Mouse (Mus musculus): ENCODE results near the gene Hbb-bh1. TPM values are rescaled to one million over a fixed set of nuclear protein-coding genes. Genes with fewer than 3 reads are reported as not detected.
A peak's percentile ranks its signal among the peaks of the same experiment; 100 is the strongest.
"Not testable (repeated sequence)": the region's sequence is repeated elsewhere in the genome, so short reads cannot be mapped to it uniquely, and the experiment has no call there.

The Hbb-bh1 gene
- total and polyA plus RNA-seq, 3 experiments: 0.15 TPM; not detected in 2

- Histone ChIP-seq H3K4me3 (ENCODE audit: control insufficient read depth in 1 of 2, insufficient read depth in 1 of 2, low read depth in 2 of 2, low read length in 2 of 2) (no peak overlapping the region), H3K27ac (ENCODE audit: control insufficient read depth, low read depth, low read length) (no peak overlapping the region), H3K9ac (ENCODE audit: control insufficient read depth, low read depth, low read length, poor library complexity, severe bottlenecking) (no peak overlapping the region), H3K4me1 (ENCODE audit: control insufficient read depth in 1 of 2, insufficient read depth in 2 of 2, low read length in 2 of 2) (peaks cover 6 to 11% of the 10 kb centered on the region in 2 experiments), H3K36me3 (ENCODE audit: control insufficient read depth in 1 of 2, insufficient read depth in 2 of 2, low read length in 2 of 2) (peaks cover 0 to 6% of the 10 kb centered on the region in 2 experiments; a peak in 2 of 4 replicates), H3K9me3 (replicated peaks; ENCODE audit: insufficient read depth, low read length) (no peaks in the 10 kb centered on the region), H3K79me2 (ENCODE audit: control insufficient read depth, insufficient read depth, low read length, poor library complexity) (no peaks in the 10 kb centered on the region), H3K27me3 (ENCODE audit: control insufficient read depth in 1 of 2, insufficient read depth in 2 of 2, low read length in 2 of 2) (no peaks in the 10 kb centered on the region)
- DNase-seq (ENCODE audit: low read depth, low spot score): no peak
- TF ChIP-seq KAT2A (conservative IDR thresholded peaks at IDR 0.05; ENCODE audit: low read depth, low read length) (no peak), EP300 (IDR thresholded peaks at IDR 0.05; ENCODE audit: low read depth in 1 of 2, low read length in 2 of 2) (0 out of 4 replicates have a peak, but pooled peaks of 1 of the 2 experiments have one; percentile 17)
These were observed 18.4 kb downstream of the Hbb-bh1 start for GRCm38 (mm10) chr7:103824597-103824996.

GRCm38 (mm10) chr7:103815085-103815484 is 27.9 kb downstream of the Hbb-bh1 start:
- H3K9me3 ChIP-seq (replicated peaks; ENCODE audit: insufficient read depth, low read length); H3K4me3 ChIP-seq (ENCODE audit: control insufficient read depth in 1 of 2, insufficient read depth in 1 of 2, low read depth in 2 of 2, low read length in 2 of 2); H3K27me3 ChIP-seq (ENCODE audit: control insufficient read depth in 1 of 2, insufficient read depth in 2 of 2, low read length in 2 of 2); H3K79me2 ChIP-seq (ENCODE audit: control insufficient read depth, insufficient read depth, low read length, poor library complexity): not testable (repeated sequence)
- TF ChIP-seq JUND (IDR thresholded peaks at IDR 0.05; ENCODE audit: low read depth, low read length) (peak; percentile 89), EP300 (IDR thresholded peaks at IDR 0.05; ENCODE audit: low read depth in 1 of 2, low read length in 2 of 2) (peak in 1 of 2 experiments; percentile 2; a peak in 1 of 4 replicates)
- DNase-seq (ENCODE audit: low read depth, low spot score): peak; percentile 62
- peaks cover 0 to 15% of the 10 kb centered on the region in 2 experiments; a peak in 2 of 4 replicates for H3K36me3 ChIP-seq (ENCODE audit: control insufficient read depth in 1 of 2, insufficient read depth in 2 of 2, low read length in 2 of 2)
- H3K4me1 ChIP-seq (ENCODE audit: control insufficient read depth in 1 of 2, insufficient read depth in 2 of 2, low read length in 2 of 2): peaks cover 13 to 20% of the 10 kb centered on the region in 2 experiments
- peak overlapping the region; percentile 53 for H3K27ac ChIP-seq (ENCODE audit: control insufficient read depth, low read depth, low read length)
- peak overlapping the region; percentile 29 for H3K9ac ChIP-seq (ENCODE audit: control insufficient read depth, low read depth, low read length, poor library complexity, severe bottlenecking)

GRCm38 (mm10) chr7:103813766-103814165 is 29.2 kb downstream of the Hbb-bh1 start, which contains the start of gene Hbb-bt:
TSS of gene Hbb-bt (minus strand) at chr7:103813996.
- peaks cover 0 to 25% of the 10 kb centered on the region in 2 experiments; a peak in 2 of 4 replicates for H3K36me3 ChIP-seq (ENCODE audit: control insufficient read depth in 1 of 2, insufficient read depth in 2 of 2, low read length in 2 of 2)
- peak within 1 kb of the TSS; percentile 83 for H3K27ac ChIP-seq (ENCODE audit: control insufficient read depth, low read depth, low read length)
- peak within 1 kb of the TSS; percentile 17 to 42 for H3K4me3 ChIP-seq (ENCODE audit: control insufficient read depth in 1 of 2, insufficient read depth in 1 of 2, low read depth in 2 of 2, low read length in 2 of 2)
- peaks cover 21 to 23% of the 10 kb centered on the region in 2 experiments for H3K4me1 ChIP-seq (ENCODE audit: control insufficient read depth in 1 of 2, insufficient read depth in 2 of 2, low read length in 2 of 2)
- DNase-seq (ENCODE audit: low read depth, low spot score): peak; percentile 71
- H3K9ac ChIP-seq (ENCODE audit: control insufficient read depth, low read depth, low read length, poor library complexity, severe bottlenecking): peak within 1 kb of the TSS; percentile 41
- no peaks in the 10 kb centered on the region for H3K27me3 ChIP-seq (ENCODE audit: control insufficient read depth in 1 of 2, insufficient read depth in 2 of 2, low read length in 2 of 2)
- H3K9me3 ChIP-seq (replicated peaks; ENCODE audit: insufficient read depth, low read length): no peaks in the 10 kb centered on the region
- TF ChIP-seq MEF2A (IDR thresholded peaks at IDR 0.05; ENCODE audit: extremely low read depth, insufficient replicate concordance, low read depth, low read length, poor library complexity, severe bottlenecking): no peak
- no peak for TF ChIP-seq EP300 (IDR thresholded peaks at IDR 0.05; ENCODE audit: low read depth in 1 of 2, low read length in 2 of 2)
- no peak for TF ChIP-seq ZC3H11A (IDR thresholded peaks at IDR 0.05; ENCODE audit: low read depth, low read length)
- peak; percentile 74; the same call in 1 of the 2 replicates for TF ChIP-seq POLR2AphosphoS5 (IDR thresholded peaks at IDR 0.05; ENCODE audit: borderline replicate concordance, low read depth, low read length)
- TF ChIP-seq HCFC1 (IDR thresholded peaks at IDR 0.05; ENCODE audit: low read depth, low read length): no peak
- TF ChIP-seq POLR2A (IDR thresholded peaks at IDR 0.05; ENCODE audit: control insufficient read depth in 1 of 2, insufficient read depth in 1 of 2, low read depth in 1 of 2, low read length in 2 of 2, poor library complexity in 1 of 2): peak in 1 of 2 experiments; percentile 60; a peak in 2 of 4 replicates
- TF ChIP-seq MYC (IDR thresholded peaks at IDR 0.05; ENCODE audit: low read depth, low read length): no peak
- no peak for TF ChIP-seq GATA1 (IDR thresholded peaks at IDR 0.05; ENCODE audit: low read depth, low read length)
- no peak for TF ChIP-seq MXI1 (IDR thresholded peaks at IDR 0.05; ENCODE audit: low read depth, low read length)
- peak; percentile 90 for TF ChIP-seq TBP (IDR thresholded peaks at IDR 0.05; ENCODE audit: low read depth, low read length)
- no peak for TF ChIP-seq ELF1 (IDR thresholded peaks at IDR 0.05; ENCODE audit: low read depth, low read length)
- TF ChIP-seq SMC3 (IDR thresholded peaks at IDR 0.05; ENCODE audit: low read depth, low read length): no peak
- TF ChIP-seq USF2 (IDR thresholded peaks at IDR 0.05; ENCODE audit: borderline replicate concordance in 1 of 2, insufficient read depth in 1 of 2, low read depth in 1 of 2, low read length in 2 of 2): no peak
- no peak for TF ChIP-seq TAL1 (IDR thresholded peaks at IDR 0.05; ENCODE audit: low read length)
- TF ChIP-seq ZNF384 (IDR thresholded peaks at IDR 0.05; ENCODE audit: low read depth, low read length): no peak
- peak; percentile 32; the same call in 1 of the 2 replicates for TF ChIP-seq NELFE (IDR thresholded peaks at IDR 0.05; ENCODE audit: low read depth, low read length)
- no peak for TF ChIP-seq RAD21 (IDR thresholded peaks at IDR 0.05; ENCODE audit: low read depth, low read length)
- TF ChIP-seq RCOR1 (IDR thresholded peaks at IDR 0.05; ENCODE audit: low read depth, low read length): no peak
- TF ChIP-seq ZMIZ1 (IDR thresholded peaks at IDR 0.05; ENCODE audit: low read depth, low read length): peak; percentile 33; the same call in 1 of the 2 replicates
- TF ChIP-seq MAX (IDR thresholded peaks at IDR 0.05; ENCODE audit: low read length): no peak
- no peak for TF ChIP-seq ETS1 (IDR thresholded peaks at IDR 0.05; ENCODE audit: low read depth, low read length)
- no peaks in the 10 kb centered on the region for H3K79me2 ChIP-seq (ENCODE audit: control insufficient read depth, insufficient read depth, low read length, poor library complexity)
